Mouse (Mus musculus): ENCODE results near the gene Ctcf. TPM values are rescaled to one million over a fixed set of nuclear protein-coding genes. Genes with fewer than 3 reads are reported as not detected.
A peak's percentile ranks its signal among the peaks of the same experiment; 100 is the strongest.

Ctcf gene
- polyA plus RNA-seq, 1 experiment from 2014 or later, result 100 TPM

- peaks cover 8% of the 10 kb centered on the region; the same call in 1 of the 2 replicates for H3K4me1 ChIP-seq (ENCODE audit: control insufficient read depth, insufficient read depth, low read length)
- peaks cover 33% of the 10 kb centered on the region for H3K36me3 ChIP-seq (ENCODE audit: control insufficient read depth, insufficient read depth, low read length)
- H3K4me3 ChIP-seq (ENCODE audit: low read depth, low read length), result no peak overlapping the region
- H3K9ac ChIP-seq (ENCODE audit: low read length), result no peak overlapping the region
- H3K27me3 ChIP-seq (replicated peaks; ENCODE audit: control insufficient read depth, insufficient read depth, low read length), result 0 out of 2 replicates have a peak, but pooled peaks cover 19% of the 10 kb centered on the region
- 5% methylated on average over 20 of the region's 20 CpGs for WGBS
- ATAC-seq, result no peak
- no peaks in the 10 kb centered on the region for H3K9me3 ChIP-seq (replicated peaks; ENCODE audit: control insufficient read depth, low read length)
- no peak for DNase-seq (ENCODE audit: low spot score)
- H3K4me2 ChIP-seq (ENCODE audit: low read length), result peak overlapping the region; percentile 28
- H3K27ac ChIP-seq (ENCODE audit: low read depth, low read length), result no peak overlapping the region
Observed at GRCm38 (mm10) chr8:105613037-105613436, 23.3 kb upstream of the Ctcf start.

GRCm38 (mm10) chr8:105613830-105614511 is 22.4 kb upstream of the Ctcf start:
- DNase-seq (ENCODE audit: low spot score) (peak; percentile 22), ATAC-seq (peak; percentile 59)
- Histone ChIP-seq H3K9ac (ENCODE audit: low read length) (peak overlapping the region; percentile 64), H3K27me3 (replicated peaks; ENCODE audit: control insufficient read depth, insufficient read depth, low read length) (0 out of 2 replicates have a peak, but pooled peaks cover 19% of the 10 kb centered on the region), H3K27ac (ENCODE audit: low read depth, low read length) (no peak overlapping the region), H3K9me3 (replicated peaks; ENCODE audit: control insufficient read depth, low read length) (no peaks in the 10 kb centered on the region), H3K36me3 (ENCODE audit: control insufficient read depth, insufficient read depth, low read length) (peaks cover 42% of the 10 kb centered on the region), H3K4me2 (ENCODE audit: low read length) (peak overlapping the region; percentile 83), H3K4me1 (ENCODE audit: control insufficient read depth, insufficient read depth, low read length) (peaks cover 8% of the 10 kb centered on the region; the same call in 1 of the 2 replicates), H3K4me3 (ENCODE audit: low read depth, low read length) (peak overlapping the region; percentile 37)
- WGBS, result under 1% methylated on average over 44 of the region's 50 CpGs

GRCm38 (mm10) chr8:105615942-105616341 is 20.4 kb upstream of the Ctcf start:
- H3K4me3 ChIP-seq (ENCODE audit: low read depth, low read length), result no peak overlapping the region
- 91% methylated on average over 9 of the region's 9 CpGs for WGBS
- no peak overlapping the region for H3K27ac ChIP-seq (ENCODE audit: low read depth, low read length)
- H3K27me3 ChIP-seq (replicated peaks; ENCODE audit: control insufficient read depth, insufficient read depth, low read length), result 0 out of 2 replicates have a peak, but pooled peaks cover 19% of the 10 kb centered on the region
- no peak overlapping the region for H3K4me2 ChIP-seq (ENCODE audit: low read length)
- ATAC-seq (no peak), DNase-seq (ENCODE audit: low spot score) (no peak)
- H3K9ac ChIP-seq (ENCODE audit: low read length), result no peak overlapping the region
- peaks cover 62% of the 10 kb centered on the region for H3K36me3 ChIP-seq (ENCODE audit: control insufficient read depth, insufficient read depth, low read length)
- H3K9me3 ChIP-seq (replicated peaks; ENCODE audit: control insufficient read depth, low read length), result no peaks in the 10 kb centered on the region
- peaks cover 8% of the 10 kb centered on the region; the same call in 1 of the 2 replicates for H3K4me1 ChIP-seq (ENCODE audit: control insufficient read depth, insufficient read depth, low read length)

GRCm38 (mm10) chr8:105617451-105618278 is 18.7 kb upstream of the Ctcf start:
- Histone ChIP-seq H3K9me3 (replicated peaks; ENCODE audit: control insufficient read depth, low read length) (no peaks in the 10 kb centered on the region), H3K36me3 (ENCODE audit: control insufficient read depth, insufficient read depth, low read length) (peaks cover 77% of the 10 kb centered on the region), H3K4me3 (ENCODE audit: low read depth, low read length) (no peak overlapping the region), H3K9ac (ENCODE audit: low read length) (no peak overlapping the region), H3K27me3 (replicated peaks; ENCODE audit: control insufficient read depth, insufficient read depth, low read length) (0 out of 2 replicates have a peak, but pooled peaks cover 11% of the 10 kb centered on the region), H3K4me2 (ENCODE audit: low read length) (no peak overlapping the region), H3K27ac (ENCODE audit: low read depth, low read length) (no peak overlapping the region), H3K4me1 (ENCODE audit: control insufficient read depth, insufficient read depth, low read length) (peaks cover 10% of the 10 kb centered on the region; the same call in 1 of the 2 replicates)
- WGBS, result 89% methylated on average over 21 of the region's 21 CpGs
- DNase-seq (ENCODE audit: low spot score) (no peak), ATAC-seq (no peak)

GRCm38 (mm10) chr8:105618279-105618634 is 18.1 kb upstream of the Ctcf start:
- no peak overlapping the region for H3K27ac ChIP-seq (ENCODE audit: low read depth, low read length)
- no peak overlapping the region for H3K4me2 ChIP-seq (ENCODE audit: low read length)
- H3K4me1 ChIP-seq (ENCODE audit: control insufficient read depth, insufficient read depth, low read length), result peaks cover 10% of the 10 kb centered on the region; the same call in 1 of the 2 replicates
- WGBS, result 90% methylated on average over 5 of the region's 5 CpGs
- peaks cover 83% of the 10 kb centered on the region for H3K36me3 ChIP-seq (ENCODE audit: control insufficient read depth, insufficient read depth, low read length)
- no peaks in the 10 kb centered on the region for H3K9me3 ChIP-seq (replicated peaks; ENCODE audit: control insufficient read depth, low read length)
- ATAC-seq, result no peak
- no peak for DNase-seq (ENCODE audit: low spot score)
- H3K9ac ChIP-seq (ENCODE audit: low read length), result no peak overlapping the region
- H3K4me3 ChIP-seq (ENCODE audit: low read depth, low read length), result no peak overlapping the region
- 0 out of 2 replicates have a peak, but pooled peaks cover 6% of the 10 kb centered on the region for H3K27me3 ChIP-seq (replicated peaks; ENCODE audit: control insufficient read depth, insufficient read depth, low read length)

- Histone ChIP-seq H3K27me3 (replicated peaks; ENCODE audit: control insufficient read depth, insufficient read depth, low read length) (0 out of 2 replicates have a peak, but pooled peaks cover 5% of the 10 kb centered on the region), H3K9ac (ENCODE audit: low read length) (no peak overlapping the region), H3K4me2 (ENCODE audit: low read length) (no peak overlapping the region), H3K4me1 (ENCODE audit: control insufficient read depth, insufficient read depth, low read length) (peaks cover 6% of the 10 kb centered on the region; the same call in 1 of the 2 replicates), H3K36me3 (ENCODE audit: control insufficient read depth, insufficient read depth, low read length) (peaks cover 84% of the 10 kb centered on the region), H3K27ac (ENCODE audit: low read depth, low read length) (no peak overlapping the region), H3K4me3 (ENCODE audit: low read depth, low read length) (no peak overlapping the region), H3K9me3 (replicated peaks; ENCODE audit: control insufficient read depth, low read length) (no peaks in the 10 kb centered on the region)
- 95% methylated on average over 19 of the region's 19 CpGs for WGBS
- ATAC-seq (no peak), DNase-seq (ENCODE audit: low spot score) (no peak)
Observed at GRCm38 (mm10) chr8:105618892-105619591, 17.3 kb upstream of the Ctcf start.

- ATAC-seq (no peak), DNase-seq (ENCODE audit: low spot score) (no peak)
- WGBS, result 90% methylated on average over 19 of the region's 19 CpGs
- no peaks in the 10 kb centered on the region for H3K9me3 ChIP-seq (replicated peaks; ENCODE audit: control insufficient read depth, low read length)
- H3K4me1 ChIP-seq (ENCODE audit: control insufficient read depth, insufficient read depth, low read length), result peaks cover 3% of the 10 kb centered on the region; the same call in 1 of the 2 replicates
- H3K27ac ChIP-seq (ENCODE audit: low read depth, low read length), result no peak overlapping the region
- no peak overlapping the region for H3K4me3 ChIP-seq (ENCODE audit: low read depth, low read length)
- no peak overlapping the region for H3K9ac ChIP-seq (ENCODE audit: low read length)
- H3K27me3 ChIP-seq (replicated peaks; ENCODE audit: control insufficient read depth, insufficient read depth, low read length), result no peaks in the 10 kb centered on the region
- H3K36me3 ChIP-seq (ENCODE audit: control insufficient read depth, insufficient read depth, low read length), result peaks cover 83% of the 10 kb centered on the region
- no peak overlapping the region for H3K4me2 ChIP-seq (ENCODE audit: low read length)
Observed at GRCm38 (mm10) chr8:105620211-105620610, 16.2 kb upstream of the Ctcf start.

GRCm38 (mm10) chr8:105620946-105621720 is 15.2 kb upstream of the Ctcf start:
- H3K9me3 ChIP-seq (replicated peaks; ENCODE audit: control insufficient read depth, low read length), result no peaks in the 10 kb centered on the region
- H3K36me3 ChIP-seq (ENCODE audit: control insufficient read depth, insufficient read depth, low read length), result peaks cover 74% of the 10 kb centered on the region
- H3K27ac ChIP-seq (ENCODE audit: low read depth, low read length), result peak overlapping the region; percentile 58; the same call in 1 of the 2 replicates
- H3K4me1 ChIP-seq (ENCODE audit: control insufficient read depth, insufficient read depth, low read length), result peaks cover 6% of the 10 kb centered on the region
- 89% methylated on average over 21 of the region's 21 CpGs for WGBS
- H3K4me2 ChIP-seq (ENCODE audit: low read length), result no peak overlapping the region
- no peaks in the 10 kb centered on the region for H3K27me3 ChIP-seq (replicated peaks; ENCODE audit: control insufficient read depth, insufficient read depth, low read length)
- peak overlapping the region; percentile 43; the same call in 1 of the 2 replicates for H3K9ac ChIP-seq (ENCODE audit: low read length)
- ATAC-seq (no peak), DNase-seq (ENCODE audit: low spot score) (no peak)
- no peak overlapping the region for H3K4me3 ChIP-seq (ENCODE audit: low read depth, low read length)

Data from forebrain, embryonic 14.5 days (tissue).